Mouse (Mus musculus) olfactory bulb, adult 2 months (tissue): ENCODE results near the gene B4galt5. TPM values are rescaled to one million over a fixed set of nuclear protein-coding genes. Genes with fewer than 3 reads are reported as not detected.

Experiments
- H3K27ac ChIP-seq: fragments of 200-500 bp; 2 replicates; pipeline ENCODE4 v1.5.1; 2012; ENCODE audit warnings: low read depth, low read length; ENCODE audit not compliant: insufficient read depth
- H3K4me1 ChIP-seq: fragments of 200-500 bp; 2 replicates; pipeline ENCODE4 v1.6.1; 2012; ENCODE audit warnings: low read length; ENCODE audit not compliant: control insufficient read depth, insufficient read depth
- H3K4me3 ChIP-seq: fragments of 200-500 bp; 2 replicates; pipeline ENCODE4 v1.5.1; 2012; ENCODE audit warnings: mild to moderate bottlenecking, low read depth, low read length, moderate library complexity; ENCODE audit not compliant: insufficient read depth
- CTCF ChIP-seq: fragments of 200-500 bp; IDR thresholded peaks from 2 replicates; pipeline ENCODE4 v1.5.1; 2012; ENCODE audit warnings: low read depth, mild to moderate bottlenecking, low read length, moderate library complexity; ENCODE audit not compliant: insufficient read depth
- POLR2A ChIP-seq: fragments of 200-500 bp; IDR thresholded peaks from 2 replicates; pipeline ENCODE4 v1.6.1; 2012; ENCODE audit warnings: mild to moderate bottlenecking, low read depth, low read length, moderate library complexity; ENCODE audit not compliant: insufficient read depth
- WGBS: fragments of 180-500 bp; shearing (Covaris S2); methylation state at CpG from one replicate; pipeline ENCODE4 v1.1.7; 2018; 5-methylcytosine and 5-hydroxymethylcytosine counted together
- polyA plus RNA-seq: library from polyadenylated mRNA; stranded (reverse); fragments of >200 nt; gene quantifications from 2 replicates; pipeline ENCODE4 v1.2.4, GENCODE M21; 2012; ENCODE audit warnings: low replicate concordance; ENCODE audit not compliant: missing spikeins, insufficient read depth, insufficient read length

Gene B4galt5
- polyA plus RNA-seq, 1 experiment: not detected

DNA sequence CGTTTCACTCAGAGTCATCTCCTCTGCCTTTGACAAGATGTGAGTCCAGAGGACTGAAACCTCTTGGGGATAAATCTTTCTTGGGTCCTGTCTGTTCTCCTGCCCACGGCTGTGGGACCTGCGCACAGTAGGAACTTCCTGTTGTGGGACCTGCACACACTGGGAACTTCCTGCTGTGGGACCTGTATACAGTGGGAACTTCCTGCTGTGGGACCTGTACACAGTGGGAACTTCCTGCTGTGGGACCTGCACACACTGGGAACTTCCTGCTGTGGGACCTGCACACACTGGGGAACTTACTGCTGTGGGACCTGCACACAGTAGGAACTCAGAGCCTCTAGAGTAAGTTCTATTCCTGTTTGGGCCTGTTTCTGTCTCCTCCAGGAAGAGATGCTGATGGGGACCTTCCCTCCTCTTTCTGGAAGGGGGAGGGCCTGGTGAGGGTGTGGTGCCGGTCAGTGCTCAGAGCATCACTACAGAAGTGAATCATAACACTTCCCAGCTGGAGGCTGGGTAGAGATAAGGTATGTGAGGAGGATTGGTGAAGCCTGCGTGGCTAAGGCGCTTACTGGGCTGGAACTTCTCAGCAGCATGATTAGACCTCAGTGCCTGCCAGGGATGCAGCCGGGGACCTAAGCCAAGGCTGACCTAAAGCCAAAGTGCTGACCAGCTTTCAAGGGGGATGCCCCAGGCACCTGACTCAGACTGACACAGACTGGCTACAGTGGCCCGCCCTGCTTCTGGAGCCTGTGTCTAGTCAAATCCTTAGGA, 85.8 kb downstream of the B4galt5 start:
- TF ChIP-seq POLR2A (no peak), CTCF (no peak)
- no peak overlapping the region for H3K27ac ChIP-seq
- WGBS: 91% methylated on average over 8 of the region's 8 CpGs
- no peak overlapping the region for H3K4me3 ChIP-seq
- peaks cover 4% of the 10 kb centered on the region for H3K4me1 ChIP-seq

DNA sequence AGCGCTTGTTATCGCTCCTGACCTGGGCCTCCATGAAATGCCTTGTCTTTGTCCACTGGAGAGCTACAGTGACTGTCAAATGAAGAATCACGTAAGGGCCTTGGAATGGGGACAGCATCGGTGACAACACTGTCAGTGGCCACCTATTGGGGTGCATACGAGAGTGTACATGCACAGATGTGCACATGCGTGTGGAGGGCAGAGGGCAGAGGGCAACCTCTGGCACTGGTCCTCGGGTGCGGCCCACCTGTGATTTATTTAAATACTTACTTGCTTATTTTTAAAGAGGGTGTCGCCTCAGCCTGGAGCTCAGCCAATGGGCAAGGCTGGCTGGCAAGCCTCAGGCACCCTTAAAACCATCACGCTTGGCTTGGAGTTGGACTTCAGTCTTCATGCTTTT, 86.5 kb downstream of the B4galt5 start:
- 94% methylated on average over 10 of the region's 10 CpGs for whole genome bisulfite sequencing
- Histone ChIP-seq H3K4me3 (no peak overlapping the region), H3K27ac (no peak overlapping the region), H3K4me1 (no peaks in the 10 kb centered on the region)
- TF ChIP-seq CTCF (no peak), POLR2A (no peak)

DNA sequence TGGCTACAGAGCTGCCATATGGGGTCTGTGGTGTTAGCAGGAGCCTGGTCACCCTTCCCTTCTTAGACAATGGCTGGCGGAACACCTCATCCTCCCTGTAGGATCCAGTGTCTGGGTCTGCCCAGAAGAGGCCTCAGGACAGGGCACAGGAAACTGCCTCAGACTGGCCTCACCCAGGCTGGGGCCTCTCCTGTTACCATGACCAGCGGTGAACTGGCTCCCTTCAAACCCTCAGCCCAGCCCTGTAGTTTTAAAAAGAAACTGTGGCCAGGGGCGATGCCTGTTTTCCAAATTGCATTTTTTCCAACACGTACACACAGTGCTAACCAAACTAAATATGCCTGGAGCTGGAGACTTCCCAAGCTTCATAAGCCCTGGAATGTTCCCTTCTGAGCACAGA, 87.9 kb downstream of the B4galt5 start:
- H3K4me1 ChIP-seq: no peaks in the 10 kb centered on the region
- WGBS: 76% methylated on average over 4 of the region's 4 CpGs
- TF ChIP-seq POLR2A (no peak), CTCF (no peak)
- H3K4me3 ChIP-seq: no peak overlapping the region
- no peak overlapping the region for H3K27ac ChIP-seq

DNA sequence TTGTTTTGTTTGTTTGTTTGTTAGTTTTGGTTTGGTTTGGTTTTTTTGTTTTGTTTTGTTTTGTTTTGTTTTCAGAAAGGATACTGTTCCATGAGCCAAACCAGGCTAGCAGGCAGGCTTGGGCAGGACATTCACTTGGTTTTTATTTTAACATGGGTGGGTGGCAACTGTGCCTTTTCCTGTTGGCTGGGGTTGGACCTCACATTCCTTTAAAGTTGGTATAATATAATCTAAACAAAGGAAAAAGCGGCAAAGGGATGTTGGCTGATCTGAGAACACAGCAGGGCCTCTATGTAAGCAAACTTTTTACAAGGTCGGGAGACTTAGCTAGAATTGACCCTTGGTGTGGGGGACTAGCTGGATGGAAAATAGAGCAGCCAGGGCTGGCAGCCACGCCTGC, 91.2 kb downstream of the B4galt5 start:
- 75% methylated on average over 3 of the region's 3 CpGs for WGBS
- no peak overlapping the region for H3K27ac ChIP-seq
- TF ChIP-seq CTCF (no peak), POLR2A (no peak)
- no peak overlapping the region for H3K4me3 ChIP-seq
- no peaks in the 10 kb centered on the region for H3K4me1 ChIP-seq

DNA sequence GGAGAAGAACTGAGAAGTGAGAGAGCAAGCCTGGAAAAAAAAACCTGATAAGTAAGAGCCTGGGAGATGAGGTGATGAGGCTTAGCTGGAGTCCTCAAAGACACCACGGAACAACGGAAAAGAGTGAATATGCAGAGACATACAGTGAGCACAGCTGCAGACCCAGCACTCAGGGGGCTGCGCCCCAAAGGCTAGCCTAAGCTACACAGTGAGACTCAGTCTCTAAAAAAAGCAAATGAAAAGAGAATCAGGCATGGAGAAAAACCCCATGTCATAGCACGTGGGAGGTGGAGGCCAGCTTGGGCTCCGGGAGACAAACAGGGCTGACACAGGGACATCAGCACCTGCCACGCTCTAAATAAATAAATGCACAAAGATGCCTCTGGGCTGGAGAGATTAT, 94.2 kb downstream of the B4galt5 start:
- TF ChIP-seq POLR2A (no peak), CTCF (no peak)
- H3K27ac ChIP-seq: no peak overlapping the region
- H3K4me1 ChIP-seq: peaks cover 10% of the 10 kb centered on the region
- H3K4me3 ChIP-seq: no peak overlapping the region
- WGBS: 57% methylated on average over 6 of the region's 6 CpGs

DNA sequence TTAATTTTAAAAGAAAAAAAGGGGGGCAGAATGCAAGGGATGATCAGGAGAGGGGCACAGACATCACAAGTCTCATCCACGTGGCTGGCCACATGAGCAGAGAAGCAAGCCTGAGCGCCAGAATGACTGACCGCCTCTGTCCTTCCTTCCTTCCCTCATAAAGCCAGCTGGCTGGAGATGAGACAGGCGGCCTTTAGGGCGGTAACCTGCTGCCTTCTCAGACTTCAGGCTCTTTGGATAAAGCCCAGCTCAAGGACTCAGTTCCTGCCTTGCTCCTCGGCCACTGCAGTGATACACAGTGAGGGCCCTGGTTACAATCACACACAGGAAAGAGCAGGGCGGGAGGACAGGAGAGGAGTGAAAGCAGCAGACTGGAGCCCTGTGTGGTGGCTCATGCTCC, 94.8 kb downstream of the B4galt5 start:
- 76% methylated on average over 7 of the region's 7 CpGs for WGBS
- H3K27ac ChIP-seq: no peak overlapping the region
- TF ChIP-seq POLR2A: no peak
- TF ChIP-seq CTCF: no peak
- H3K4me3 ChIP-seq: no peak overlapping the region
- peaks cover 10% of the 10 kb centered on the region for H3K4me1 ChIP-seq

DNA sequence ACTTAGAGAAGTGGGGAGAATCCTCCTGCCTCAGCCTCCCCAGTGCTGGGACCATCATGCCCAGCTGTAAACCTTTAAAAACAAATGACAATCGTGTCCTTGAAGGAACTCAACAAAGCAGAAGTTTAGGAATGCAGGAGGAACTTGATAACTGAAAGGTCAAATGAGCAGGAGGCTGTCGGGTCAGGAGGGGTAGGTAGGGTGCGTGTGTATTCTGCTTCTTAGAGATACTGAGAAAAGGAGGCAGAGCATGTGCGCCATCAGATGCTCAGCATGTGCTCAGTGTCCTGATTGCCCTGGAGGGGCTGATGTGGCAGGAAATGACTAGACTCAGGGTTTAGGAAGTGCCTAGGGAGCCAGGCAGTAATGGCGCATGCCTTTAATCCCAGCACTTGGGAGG, 95.5 kb downstream of the B4galt5 start:
- TF ChIP-seq CTCF (no peak), POLR2A (no peak)
- Histone ChIP-seq H3K4me1 (peaks cover 10% of the 10 kb centered on the region), H3K4me3 (no peak overlapping the region), H3K27ac (no peak overlapping the region)
- WGBS: 90% methylated on average over 5 of the region's 5 CpGs

DNA sequence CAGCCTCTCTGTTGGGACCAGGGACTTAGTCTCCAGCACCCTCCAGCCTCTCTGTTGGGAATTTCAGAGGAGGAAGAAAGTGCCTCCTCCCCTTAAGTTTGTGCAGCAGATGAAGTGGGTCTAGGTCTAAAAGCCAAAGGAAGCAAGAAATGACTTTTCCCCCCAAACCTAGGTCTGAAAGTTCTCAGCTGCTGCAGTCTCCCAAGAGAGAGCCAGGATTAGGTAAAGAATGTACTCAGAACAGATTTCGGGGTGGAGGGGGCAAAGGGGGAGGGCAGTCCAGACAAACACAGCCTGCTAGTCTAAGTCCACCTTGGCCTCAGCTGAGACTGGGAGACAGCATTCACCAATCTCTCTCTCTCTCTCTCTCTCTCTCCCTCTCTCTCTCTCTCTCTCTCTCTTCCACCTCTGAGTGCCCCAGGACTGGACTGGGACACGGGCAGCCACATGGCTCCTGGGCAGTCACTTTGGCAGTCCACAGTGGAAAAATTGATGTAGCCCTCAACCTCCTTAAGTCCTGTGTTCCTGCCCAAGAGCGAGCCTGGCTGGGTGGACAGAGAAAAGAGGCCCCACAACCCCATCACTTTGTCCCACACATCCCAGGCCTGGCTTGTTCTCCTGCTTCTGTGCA, 96.8 kb downstream of the B4galt5 start:
- H3K4me1 ChIP-seq: peaks cover 10% of the 10 kb centered on the region
- no peak for TF ChIP-seq POLR2A
- no peak for TF ChIP-seq CTCF
- WGBS: 66% methylated on average over 3 of the region's 3 CpGs
- H3K27ac ChIP-seq: no peak overlapping the region
- H3K4me3 ChIP-seq: no peak overlapping the region

DNA sequence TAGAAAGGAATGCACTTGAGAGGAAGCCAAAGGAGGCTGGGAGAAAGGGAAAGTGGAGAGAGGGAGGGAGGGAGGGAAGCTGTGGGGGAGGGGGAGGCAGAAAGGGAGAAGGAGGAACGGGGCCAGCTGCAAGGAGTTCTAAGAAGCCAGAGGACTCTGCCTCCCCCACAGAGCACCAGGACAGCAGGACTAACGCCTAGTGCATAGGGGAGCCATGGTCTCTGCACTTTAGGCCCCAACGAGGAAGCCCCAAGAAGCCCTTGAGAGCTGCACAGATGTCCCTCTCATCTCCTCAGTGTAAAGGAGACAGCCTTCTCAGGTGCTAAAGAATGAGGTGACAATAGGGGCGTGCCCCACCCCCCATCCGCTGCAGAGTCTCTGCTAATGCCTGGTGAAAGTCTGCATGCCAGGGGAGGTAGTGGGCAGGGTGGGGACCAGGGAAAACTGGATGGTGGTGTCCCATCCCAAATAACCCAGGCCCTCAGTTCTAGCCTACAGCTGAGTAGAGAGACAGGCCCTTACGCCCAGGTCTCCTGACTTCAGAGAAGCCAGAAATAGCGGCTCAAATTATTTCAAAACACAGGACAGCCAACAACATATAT, 98.1 kb downstream of the B4galt5 start:
- Histone ChIP-seq H3K4me1 (peaks cover 10% of the 10 kb centered on the region), H3K4me3 (no peak overlapping the region), H3K27ac (no peak overlapping the region)
- TF ChIP-seq POLR2A (no peak), CTCF (no peak)
- WGBS: 33% methylated on average over 7 of the region's 7 CpGs
